Comparison of ENCODE assay signal across 14 mouse cellular contexts in genomic region chr6:134262383-134262782, GRCm38 (mm10).
A peak's percentile ranks its signal among the peaks of the same experiment; 100 is the strongest.
DNase-seq lines count a peak whose midpoint lies in the region; ATAC-seq and TF ChIP-seq lines count a peak whose summit lies in the region.
"Had no signal": no experiment of that assay in that cellular context is flagged by ENCODE, and none has a peak within 500 bp of the region (broad histone marks: within the 10 kb centered on the region; RNA-seq: fewer than 3 reads in every experiment).

No protein-coding gene starts in this region.

- no peak overlapping the region for H3K4me2 ChIP-seq in lung, embryonic 16.5 days (ENCODE audit: low read depth, low read length)
- no peak overlapping the region for H3K4me2 ChIP-seq in intestine, embryonic 15.5 days (replicated peaks)
- no peak overlapping the region for H3K4me2 ChIP-seq in stomach, postnatal 0 days (replicated peaks; ENCODE audit: low read depth)
- no peak overlapping the region for H3K4me2 ChIP-seq in forebrain, embryonic 16.5 days (ENCODE audit: low read length)
- H3K4me2 ChIP-seq: limb, embryonic 15.5 days; midbrain, embryonic 11.5 days; neural tube, embryonic 12.5 days had no signal

- H3K36me3 ChIP-seq in heart, embryonic 10.5 days = peaks cover 80% of the 10 kb centered on the region
- H3K36me3 ChIP-seq in lung, embryonic 16.5 days (ENCODE audit: control insufficient read depth, insufficient read depth, low read length) = peaks cover 34% of the 10 kb centered on the region
- H3K36me3 ChIP-seq in intestine, embryonic 15.5 days = peaks cover 21% of the 10 kb centered on the region
- H3K36me3 ChIP-seq in stomach, postnatal 0 days (ENCODE audit: control insufficient read depth, insufficient read depth, low read length) = peaks cover 22% of the 10 kb centered on the region
- H3K36me3 ChIP-seq in forebrain, embryonic 16.5 days (ENCODE audit: control insufficient read depth, insufficient read depth) = 0 out of 2 replicates have a peak, but pooled peaks cover 6% of the 10 kb centered on the region

- no peaks in the 10 kb centered on the region for H3K4me1 ChIP-seq in heart, embryonic 10.5 days
- peaks cover 6% of the 10 kb centered on the region; the same call in 1 of the 2 replicates for H3K4me1 ChIP-seq in lung, embryonic 16.5 days (replicated peaks; ENCODE audit: control insufficient read depth, insufficient read depth, low read length)
- no peaks in the 10 kb centered on the region for H3K4me1 ChIP-seq in intestine, embryonic 15.5 days (replicated peaks)
- no peaks in the 10 kb centered on the region for H3K4me1 ChIP-seq in stomach, postnatal 0 days (replicated peaks; ENCODE audit: control insufficient read depth, insufficient read depth)
- H3K4me1 ChIP-seq in forebrain, embryonic 16.5 days (replicated peaks; ENCODE audit: control insufficient read depth, insufficient read depth, low read length) = no peaks in the 10 kb centered on the region
- H3K4me1 ChIP-seq: neural tube, embryonic 12.5 days had no signal

- H3K9me3 ChIP-seq in heart, embryonic 10.5 days = peaks cover 3% of the 10 kb centered on the region; the same call in 1 of the 2 replicates
- no peaks in the 10 kb centered on the region for H3K9me3 ChIP-seq in lung, embryonic 16.5 days (ENCODE audit: control insufficient read depth, low read length)
- no peaks in the 10 kb centered on the region for H3K9me3 ChIP-seq in intestine, embryonic 15.5 days
- H3K9me3 ChIP-seq in stomach, postnatal 0 days (ENCODE audit: control insufficient read depth, low read length) = no peaks in the 10 kb centered on the region
- 0 out of 2 replicates have a peak, but pooled peaks cover 2% of the 10 kb centered on the region for H3K9me3 ChIP-seq in forebrain, embryonic 16.5 days (ENCODE audit: control insufficient read depth, low read length)
- H3K9me3 ChIP-seq: limb, embryonic 15.5 days had no signal

- H3K4me3 ChIP-seq in heart, embryonic 10.5 days = no peak overlapping the region
- H3K4me3 ChIP-seq in lung, embryonic 16.5 days (ENCODE audit: low read length) = no peak overlapping the region
- no peak overlapping the region for H3K4me3 ChIP-seq in intestine, embryonic 15.5 days (replicated peaks)
- H3K4me3 ChIP-seq in stomach, postnatal 0 days (ENCODE audit: low read depth, low read length) = no peak overlapping the region
- no peak overlapping the region for H3K4me3 ChIP-seq in forebrain, embryonic 16.5 days (replicated peaks; ENCODE audit: low read length)
- H3K4me3 ChIP-seq: limb, embryonic 15.5 days; neural tube, embryonic 12.5 days had no signal

- TF ChIP-seq EP300 in stomach, postnatal 0 days (optimal IDR thresholded peaks at IDR 0.05) = no peak

- no peak for ATAC-seq in lung, embryonic 16.5 days (ENCODE audit: low read depth)
- no peak for ATAC-seq in intestine, embryonic 15.5 days
- ATAC-seq in stomach, postnatal 0 days (ENCODE audit: low FRiP score, low TSS enrichment) = no peak
- ATAC-seq in forebrain, embryonic 16.5 days = no peak
- ATAC-seq: CD4-positive, CD25-positive, alpha-beta regulatory T cell, adult 4 months had no signal

- no peak overlapping the region for H3K9ac ChIP-seq in lung, embryonic 16.5 days (ENCODE audit: low read length)
- H3K9ac ChIP-seq in intestine, embryonic 15.5 days = no peak overlapping the region
- no peak overlapping the region for H3K9ac ChIP-seq in stomach, postnatal 0 days (ENCODE audit: low read length)
- H3K9ac ChIP-seq in forebrain, embryonic 16.5 days (replicated peaks; ENCODE audit: low read depth, low read length) = no peak overlapping the region
- H3K9ac ChIP-seq: limb, embryonic 15.5 days; neural tube, embryonic 12.5 days had no signal

- intact Hi-C loops in heart, postnatal 14 days (cut with DNase I) = no loop called here

- peak overlapping the region; percentile 43; the same call in 1 of the 2 replicates for H3K27ac ChIP-seq in heart, embryonic 10.5 days
- peak overlapping the region; percentile 56 for H3K27ac ChIP-seq in lung, embryonic 16.5 days (ENCODE audit: low read length)
- 0 out of 2 replicates have a peak overlapping the region, but pooled peaks have one; percentile 25 for H3K27ac ChIP-seq in intestine, embryonic 15.5 days
- peak overlapping the region; percentile 72 for H3K27ac ChIP-seq in stomach, postnatal 0 days (replicated peaks)
- H3K27ac ChIP-seq in forebrain, embryonic 16.5 days (ENCODE audit: low read length) = no peak overlapping the region
- H3K27ac ChIP-seq: limb, embryonic 15.5 days; neural tube, embryonic 12.5 days had no signal

- no peak for DNase-seq in heart, embryonic 10.5 days (ENCODE audit: low spot score)
- no peak for DNase-seq in heart, postnatal 14 days
- no peak for DNase-seq in lung, postnatal 4 days
- no peak for DNase-seq in stomach, postnatal 0 days (ENCODE audit: low spot score)
- DNase-seq: cerebellum, adult 2 months; gastrocnemius, postnatal 36 days; right cerebral cortex, adult 18-20 months had no signal

- H3K27me3 ChIP-seq in heart, embryonic 10.5 days (ENCODE audit: insufficient read depth, poor library complexity, severe bottlenecking) = no peaks in the 10 kb centered on the region
- no peaks in the 10 kb centered on the region for H3K27me3 ChIP-seq in lung, embryonic 16.5 days (ENCODE audit: control insufficient read depth, insufficient read depth, low read depth, low read length)
- no peaks in the 10 kb centered on the region for H3K27me3 ChIP-seq in intestine, embryonic 15.5 days (replicated peaks)
- H3K27me3 ChIP-seq in stomach, postnatal 0 days (ENCODE audit: control insufficient read depth, insufficient read depth, low read length) = no peaks in the 10 kb centered on the region
- H3K27me3 ChIP-seq in forebrain, embryonic 16.5 days (replicated peaks; ENCODE audit: control insufficient read depth, insufficient read depth, low read length) = no peaks in the 10 kb centered on the region
- H3K27me3 ChIP-seq: limb, embryonic 15.5 days; neural tube, embryonic 12.5 days had no signal

- WGBS in heart, embryonic 10.5 days = 71% methylated on average over 4 of the region's 4 CpGs
- WGBS in lung, embryonic 16.5 days = 60% methylated on average over 4 of the region's 4 CpGs
- 85% methylated on average over 4 of the region's 4 CpGs for WGBS in intestine, embryonic 15.5 days
- WGBS in stomach, postnatal 0 days = 59% methylated on average over 4 of the region's 4 CpGs
- 95% methylated on average over 4 of the region's 4 CpGs for WGBS in forebrain, embryonic 16.5 days

- no peak for TF ChIP-seq CTCF in stomach, postnatal 0 days (IDR thresholded peaks at IDR 0.05; ENCODE audit: low read depth)
